8 mouse cellular contexts compared by ENCODE assay signal in genomic region chr2:180256296-180257000, GRCm38 (mm10). TPM values are rescaled to one million over a fixed set of nuclear protein-coding genes. Genes with fewer than 3 reads are reported as not detected.
DNase-seq lines count a peak whose midpoint lies in the region; ATAC-seq and TF ChIP-seq lines count a peak whose summit lies in the region.

No protein-coding gene starts in this region.

- DNase-seq in lung, adult 2 months = no peak
- no peak for DNase-seq in lung, postnatal 14 days
- DNase-seq in hindbrain, embryonic 14.5 days (ENCODE audit: low spot score) = no peak
- DNase-seq in yolk sac, embryonic 10.5 days (ENCODE audit: low spot score) = no peak
- no peak for DNase-seq in ovary, postnatal 36 days (ENCODE audit: low spot score)
- no peak for DNase-seq in cerebellum, adult 11 months

- peak overlapping the region; percentile 62 for H3K4me3 ChIP-seq in lung, adult 2 months (replicated peaks; ENCODE audit: extremely low read depth, low read depth, low read length)
- H3K4me3 ChIP-seq in brown adipose tissue, adult 24 weeks (ENCODE audit: insufficient read depth, low read depth, low read length) = peak overlapping the region; percentile 58
- peak overlapping the region; percentile 74 for H3K4me3 ChIP-seq in hindbrain, embryonic 14.5 days (replicated peaks; ENCODE audit: low read length)
- H3K4me3 ChIP-seq in midbrain, embryonic 13.5 days (replicated peaks) = peak overlapping the region; percentile 95

- peaks cover 4% of the 10 kb centered on the region for H3K4me1 ChIP-seq in lung, adult 2 months (ENCODE audit: control insufficient read depth, insufficient read depth, low read length)
- peaks cover 11% of the 10 kb centered on the region for H3K4me1 ChIP-seq in brown adipose tissue, adult 24 weeks (ENCODE audit: control insufficient read depth, insufficient read depth, insufficient read length, low read length)
- H3K4me1 ChIP-seq in hindbrain, embryonic 14.5 days (replicated peaks; ENCODE audit: control insufficient read depth, insufficient read depth, low read length) = peaks cover 14% of the 10 kb centered on the region
- H3K4me1 ChIP-seq in midbrain, embryonic 13.5 days (replicated peaks) = peaks cover 26% of the 10 kb centered on the region

- H3K9ac ChIP-seq in hindbrain, embryonic 14.5 days = peak overlapping the region; percentile 71
- H3K9ac ChIP-seq in midbrain, embryonic 13.5 days (replicated peaks) = peak overlapping the region; percentile 90

- TF ChIP-seq POLR2A in lung, adult 2 months (IDR thresholded peaks at IDR 0.05; ENCODE audit: borderline replicate concordance, extremely low read depth, low read depth, low read length) = no peak

- H3K27ac ChIP-seq in brown adipose tissue, adult 24 weeks (replicated peaks; ENCODE audit: low read depth, low read length) = peak overlapping the region; percentile 60
- peak overlapping the region; percentile 88 for H3K27ac ChIP-seq in hindbrain, embryonic 14.5 days
- peak overlapping the region; percentile 95 for H3K27ac ChIP-seq in midbrain, embryonic 13.5 days

- peak overlapping the region; percentile 74 for H3K4me2 ChIP-seq in hindbrain, embryonic 14.5 days (replicated peaks)
- H3K4me2 ChIP-seq in midbrain, embryonic 13.5 days (replicated peaks) = peak overlapping the region; percentile 70

- WGBS in lung, adult 2 months = 23% methylated on average over 26 of the region's 26 CpGs
- 24% methylated on average over 25 of the region's 26 CpGs for WGBS in hindbrain, embryonic 14.5 days
- 24% methylated on average over 26 of the region's 26 CpGs for WGBS in midbrain, embryonic 13.5 days

- H3K9me3 ChIP-seq in hindbrain, embryonic 14.5 days (ENCODE audit: control insufficient read depth, low read length) = no peaks in the 10 kb centered on the region
- H3K9me3 ChIP-seq in midbrain, embryonic 13.5 days = no peaks in the 10 kb centered on the region

- no peak for TF ChIP-seq CTCF in lung, adult 2 months (IDR thresholded peaks at IDR 0.05; ENCODE audit: insufficient read depth, low read length)

- no peaks in the 10 kb centered on the region for H3K27me3 ChIP-seq in hindbrain, embryonic 14.5 days (ENCODE audit: control insufficient read depth, insufficient read depth, low read length)
- no peaks in the 10 kb centered on the region for H3K27me3 ChIP-seq in midbrain, embryonic 13.5 days

- ATAC-seq in hindbrain, embryonic 14.5 days (ENCODE audit: low FRiP score) = peak; percentile 60
- ATAC-seq in midbrain, embryonic 13.5 days = peak; percentile 75

- peaks cover 35% of the 10 kb centered on the region for H3K36me3 ChIP-seq in hindbrain, embryonic 14.5 days (replicated peaks; ENCODE audit: control insufficient read depth, insufficient read depth)
- peaks cover 31% of the 10 kb centered on the region for H3K36me3 ChIP-seq in midbrain, embryonic 13.5 days

RNA-seq across cellular contexts. Expression of gene Rps21, which starts 0.7 kb away (rescaled TPM):
- 2,052 and 2,661 TPM in 2 replicates for polyA plus RNA-seq in lung, adult 2 months (2012; rRNA removed)
- polyA plus RNA-seq in brown adipose tissue, adult 24 weeks (2012; ENCODE audit: insufficient read depth, insufficient read length, missing spikeins) = 875 and 1,284 TPM in 2 replicates
- 372 and 509 TPM in 2 replicates for polyA plus RNA-seq in hindbrain, embryonic 14.5 days (2014; fragmentation: Nextera tagmentation; extraction: Ambion mirVana)
- polyA plus RNA-seq in midbrain, embryonic 13.5 days (2015; fragmentation: Nextera tagmentation; extraction: Ambion mirVana) = 418 and 448 TPM in 2 replicates

RNA-seq across cellular contexts. Expression of gene Cables2, which starts 16.8 kb away (rescaled TPM):
- polyA plus RNA-seq in lung, adult 2 months (2012; rRNA removed) = 22.7 and 28.2 TPM in 2 replicates
- polyA plus RNA-seq in brown adipose tissue, adult 24 weeks (2012; ENCODE audit: insufficient read depth, insufficient read length, missing spikeins) = 4.6 and 5.1 TPM in 2 replicates
- 40.6 and 40.9 TPM in 2 replicates for polyA plus RNA-seq in hindbrain, embryonic 14.5 days (2014; fragmentation: Nextera tagmentation; extraction: Ambion mirVana)
- polyA plus RNA-seq in midbrain, embryonic 13.5 days (2015; fragmentation: Nextera tagmentation; extraction: Ambion mirVana) = 18.2 and 21.6 TPM in 2 replicates

RNA-seq across cellular contexts. Expression of gene Lama5, which starts 30.8 kb away (rescaled TPM):
- polyA plus RNA-seq in lung, adult 2 months (2012; rRNA removed) = 145 and 148 TPM in 2 replicates
- 3.2 and 7.3 TPM in 2 replicates for polyA plus RNA-seq in brown adipose tissue, adult 24 weeks (2012; ENCODE audit: insufficient read depth, insufficient read length, missing spikeins)
- 2.6 and 2.9 TPM in 2 replicates for polyA plus RNA-seq in hindbrain, embryonic 14.5 days (2014; fragmentation: Nextera tagmentation; extraction: Ambion mirVana)
- polyA plus RNA-seq in midbrain, embryonic 13.5 days (2015; fragmentation: Nextera tagmentation; extraction: Ambion mirVana) = 1.4 and 1.7 TPM in 2 replicates

RNA-seq across cellular contexts. Expression of gene Rbbp8nl, which starts 33.2 kb away (rescaled TPM):
- 1.4 and 2.3 TPM in 2 replicates for polyA plus RNA-seq in lung, adult 2 months (2012; rRNA removed)
- not detected in 2 replicates for polyA plus RNA-seq in brown adipose tissue, adult 24 weeks (2012; ENCODE audit: insufficient read depth, insufficient read length, missing spikeins)
- polyA plus RNA-seq in hindbrain, embryonic 14.5 days (2014; fragmentation: Nextera tagmentation; extraction: Ambion mirVana) = not detected in 2 replicates
- polyA plus RNA-seq in midbrain, embryonic 13.5 days (2015; fragmentation: Nextera tagmentation; extraction: Ambion mirVana) = not detected in 2 replicates

Comparison
In these comparisons a context has a peak if more than half of its experiments do, and no peak if none do; other contexts are left out.
1. RNA of gene Lama5, which starts 30.8 kb away (polyA plus RNA-seq): 145 to 148 TPM in lung, adult 2 months; 3.2 to 7.3 TPM in brown adipose tissue, adult 24 weeks, 2.6 to 2.9 TPM in hindbrain, embryonic 14.5 days and 1.4 to 1.7 TPM in midbrain, embryonic 13.5 days; every median in the first group is over 10 times any median in the second.
2. Peak in every context shown above with its lines, with median percentiles within 50 percentile points of each other: H3K4me3 ChIP-seq and H3K27ac ChIP-seq.